Mouse (Mus musculus) urinary bladder, adult 2 months (tissue): ENCODE data around the gene Kif22. TPM values are rescaled to one million over a fixed set of nuclear protein-coding genes. Genes with fewer than 3 reads are reported as not detected.
"Not testable (repeated sequence)": the region's sequence is repeated elsewhere in the genome, so short reads cannot be mapped to it uniquely, and the experiment has no call there.

Experiments
- DNase-seq: peaks from one replicate; pipeline ENCODE4 v3.0.0; 2022; ENCODE audit warnings: low spot score
- polyA plus RNA-seq: library from polyadenylated mRNA; depleted of rRNA; stranded (reverse); fragments of >200 nt; gene quantifications from 2 replicates; pipeline ENCODE4 v1.2.3, GENCODE M21; 2012; rRNA removed

The Kif22 gene
- polyA plus RNA-seq, result 2.3 and 2.7 TPM in 2 replicates

- DNase-seq, result peak; percentile 75
Observed at GRCm38 (mm10) chr7:127041851-127042672, at the start of gene Kif22. Kif22 (minus strand) TSS chr7:127042471.

DNA sequence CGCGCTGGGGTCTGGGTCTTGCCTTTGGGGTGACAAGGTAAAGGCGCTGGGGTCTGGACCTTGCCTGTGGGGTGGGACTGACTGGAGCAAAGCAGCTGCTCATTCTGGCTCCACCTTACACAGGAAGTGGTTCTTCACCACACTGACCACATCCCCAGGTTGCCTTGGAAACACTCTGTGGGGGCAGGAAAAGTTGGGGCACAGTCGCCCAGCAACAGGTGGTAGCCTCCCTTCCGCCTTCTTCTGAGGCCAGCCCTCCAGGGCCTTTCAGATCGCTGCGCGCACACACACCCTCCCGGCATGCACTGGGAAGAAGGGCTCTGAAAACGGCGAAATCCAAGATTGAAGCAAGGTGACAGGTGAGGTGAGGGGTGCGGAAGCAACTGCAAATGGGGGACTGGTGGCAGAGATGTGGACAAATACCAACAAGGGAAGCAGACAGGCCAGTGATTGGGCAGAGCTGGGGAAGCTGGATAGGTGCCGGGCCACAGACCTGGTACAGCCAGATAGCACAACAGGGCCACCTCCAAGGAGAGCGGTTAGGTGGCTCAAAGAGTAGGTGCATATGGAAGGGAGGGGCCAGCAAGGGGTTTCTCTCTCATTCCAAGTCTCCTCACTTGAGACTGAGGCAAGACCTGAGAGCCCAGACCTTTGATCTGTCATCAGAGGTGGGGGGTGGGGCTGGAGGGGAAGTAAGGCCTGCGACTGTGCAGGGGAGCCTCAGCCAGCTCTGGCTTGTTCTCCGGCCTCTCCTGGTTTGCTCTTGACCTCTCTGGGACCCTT, 49.0 kb upstream of the Kif22 start, which contains the start of gene AI467606:
Gene AI467606, plus strand, starts transcription at position 246 of the 783 bp plus-strand sequence.
- no peak for DNase-seq

- no peak for DNase-seq
Observed at GRCm38 (mm10) chr7:127090154-127091113, 48.2 kb upstream of the Kif22 start.

DNA sequence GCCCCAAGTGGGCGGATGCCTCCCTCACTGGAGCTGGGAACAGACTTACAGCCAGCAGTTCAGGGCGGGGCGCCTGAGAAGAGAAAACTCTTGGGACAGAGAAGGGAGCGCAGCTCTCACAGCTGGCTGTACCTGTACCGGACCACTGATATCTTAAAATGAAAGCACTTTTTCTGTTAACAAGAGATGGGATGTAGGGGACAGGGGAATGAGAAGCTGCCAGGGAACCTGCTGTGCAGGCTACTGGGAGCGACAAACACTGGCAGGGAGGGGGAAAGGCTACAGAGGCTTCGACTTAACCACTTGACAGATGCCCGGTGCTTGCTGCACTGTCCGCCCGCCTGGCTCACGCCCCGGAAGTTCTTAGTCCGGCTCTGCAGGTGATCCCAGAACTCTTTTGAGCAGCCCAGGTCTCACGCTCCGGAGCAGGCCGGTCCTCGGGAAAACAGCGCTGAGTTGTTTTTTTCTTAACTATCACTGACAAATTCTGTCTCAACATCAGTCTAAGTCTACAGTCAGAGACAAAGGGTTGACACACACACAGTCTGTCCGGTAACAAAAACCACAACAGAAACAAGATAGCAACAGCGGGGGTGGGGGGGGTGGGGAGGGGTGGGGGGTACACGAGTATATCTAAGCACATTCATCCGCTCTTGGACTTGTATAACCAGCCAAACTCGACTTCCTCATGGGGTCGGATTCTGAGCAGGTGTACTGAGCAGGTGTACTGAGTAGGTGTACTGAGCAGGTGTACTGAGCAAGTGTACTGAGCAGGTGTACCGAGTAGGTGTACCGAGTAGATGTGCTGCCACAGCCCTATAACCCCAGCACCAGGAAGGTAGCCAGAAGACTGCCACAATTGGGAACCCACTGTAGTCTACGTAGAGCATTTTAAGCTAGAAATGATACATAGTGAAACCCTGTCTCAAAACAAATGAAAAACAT, 46.9 kb upstream of the Kif22 start:
- no peak for DNase-seq

DNA sequence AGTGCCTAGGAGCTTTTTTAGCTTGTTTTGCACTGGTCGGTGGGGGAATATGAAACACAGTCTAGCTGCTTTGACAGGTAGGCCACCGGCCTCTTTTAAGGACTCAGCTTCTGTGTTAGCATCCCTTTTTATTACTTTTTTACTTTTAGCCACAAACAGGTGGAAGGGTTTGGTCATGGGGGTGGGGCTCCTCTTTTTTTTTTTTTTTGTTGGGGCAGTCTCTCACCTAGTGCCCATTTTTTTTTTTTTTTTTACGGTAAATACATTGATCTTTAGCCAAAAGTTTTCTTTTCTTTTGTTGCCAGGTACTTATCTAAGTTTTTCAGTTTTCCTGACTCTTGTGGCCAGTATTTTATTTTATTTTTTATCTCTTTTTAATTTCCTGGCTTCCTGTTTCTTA, 45.8 kb upstream of the Kif22 start:
- no peak for DNase-seq

- not testable (repeated sequence) for DNase-seq
Observed at GRCm38 (mm10) chr7:127087278-127088010, 45.2 kb upstream of the Kif22 start, which contains the start of gene Zg16. Zg16 (minus strand) TSS chr7:127087328.

- not testable (repeated sequence) for DNase-seq
Observed at GRCm38 (mm10) chr7:127085751-127086150, 43.5 kb upstream of the Kif22 start.

- no peak for DNase-seq
Observed at GRCm38 (mm10) chr7:127084794-127085193, 42.5 kb upstream of the Kif22 start.

DNA sequence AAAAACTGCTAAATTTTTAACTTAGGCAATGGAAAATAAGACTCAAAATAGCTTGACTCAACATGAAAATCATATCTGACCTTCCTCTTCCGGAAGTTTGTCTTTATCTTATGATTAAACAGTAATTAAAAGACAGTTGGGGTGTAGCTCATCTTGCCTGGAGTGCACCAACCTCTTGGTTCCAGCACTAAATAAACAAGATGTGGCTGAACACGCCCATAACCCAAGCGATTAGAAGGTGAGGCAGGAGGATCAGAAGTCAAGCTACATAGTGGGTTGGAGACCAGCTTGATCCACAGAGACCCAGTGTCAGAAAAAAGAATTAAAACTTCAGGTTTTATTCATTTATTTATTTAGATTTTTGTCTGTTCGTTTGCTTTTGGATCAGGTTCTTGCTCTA, 41.4 kb upstream of the Kif22 start:
- no peak for DNase-seq

DNA sequence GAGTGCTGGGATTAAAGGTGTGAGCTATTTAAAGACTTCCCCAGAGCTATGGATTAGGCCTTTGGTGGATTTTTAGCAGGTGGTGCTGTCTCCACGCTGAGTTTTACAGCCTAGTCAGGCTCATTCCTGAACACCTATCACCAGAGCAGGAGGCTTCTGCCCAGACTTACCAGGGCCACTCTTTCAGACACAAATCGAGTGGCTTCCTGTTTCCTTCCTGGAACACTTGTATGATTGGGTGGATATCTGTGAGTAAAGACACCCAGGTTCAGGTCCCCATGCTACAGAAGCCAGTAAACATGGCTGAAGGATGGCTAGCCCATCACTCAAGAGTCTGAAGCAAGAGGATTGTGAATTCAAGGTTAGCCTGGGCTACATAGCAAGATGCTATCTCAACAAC, 40.7 kb upstream of the Kif22 start:
- no peak for DNase-seq

DNA sequence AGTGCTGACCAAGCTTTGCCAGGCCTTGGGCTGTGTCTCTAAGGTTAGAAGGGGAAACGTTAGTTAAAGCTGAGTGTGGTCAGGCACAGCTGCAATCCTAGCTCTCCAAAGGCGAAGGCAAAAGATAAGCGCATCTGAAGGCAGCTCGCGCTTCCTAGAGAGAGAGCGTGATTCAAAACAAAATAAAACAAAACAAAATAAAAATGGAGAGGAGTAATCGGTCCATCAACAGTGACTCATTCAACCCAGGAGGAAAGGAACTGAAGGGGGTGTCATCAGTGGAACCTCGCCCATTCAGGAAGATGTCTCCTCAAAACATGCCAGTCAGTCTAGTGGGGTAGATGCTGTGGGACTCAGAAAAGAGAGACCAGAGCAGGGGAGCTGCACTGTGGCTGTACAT, 40.0 kb upstream of the Kif22 start:
- DNase-seq, result no peak

DNA sequence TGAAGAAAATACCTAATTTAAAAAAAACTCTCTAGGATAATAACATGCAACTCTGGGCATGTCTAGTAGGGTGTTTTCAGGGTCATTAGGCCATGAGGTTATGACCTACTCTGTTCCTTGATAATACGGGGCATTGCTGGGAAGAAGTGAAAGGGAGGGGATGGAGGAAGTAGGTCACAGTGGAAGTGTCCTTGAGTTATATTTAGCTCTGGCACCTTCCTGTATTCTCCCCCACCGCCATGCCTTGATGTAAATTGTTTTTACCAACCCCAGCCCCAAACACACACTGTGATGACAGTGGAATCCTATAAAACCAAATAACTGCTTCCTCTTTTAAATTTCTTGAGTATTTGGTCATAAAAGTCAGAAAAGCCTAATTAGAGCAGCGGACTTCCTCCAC, 37.8 kb upstream of the Kif22 start:
- no peak for DNase-seq

DNA sequence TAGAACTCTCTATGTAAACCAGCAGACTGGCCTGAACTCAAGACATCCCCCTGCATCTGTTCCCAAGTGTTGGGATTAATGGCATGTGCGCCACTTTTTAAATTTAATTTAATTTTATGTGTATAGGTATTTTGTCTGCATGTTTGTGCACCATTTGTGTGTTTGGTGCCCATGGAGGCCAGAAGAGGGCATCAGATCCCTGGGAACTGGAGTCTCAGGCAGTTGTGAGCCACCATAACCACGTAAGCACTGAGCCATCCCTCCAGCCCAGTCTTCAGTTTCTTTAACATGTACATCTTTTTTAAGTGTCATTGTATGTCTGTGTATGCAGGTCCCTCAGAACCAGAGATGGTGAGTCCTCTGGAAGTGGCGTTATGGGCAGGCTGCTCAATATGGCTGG, 35.4 kb upstream of the Kif22 start:
- no peak for DNase-seq

DNA sequence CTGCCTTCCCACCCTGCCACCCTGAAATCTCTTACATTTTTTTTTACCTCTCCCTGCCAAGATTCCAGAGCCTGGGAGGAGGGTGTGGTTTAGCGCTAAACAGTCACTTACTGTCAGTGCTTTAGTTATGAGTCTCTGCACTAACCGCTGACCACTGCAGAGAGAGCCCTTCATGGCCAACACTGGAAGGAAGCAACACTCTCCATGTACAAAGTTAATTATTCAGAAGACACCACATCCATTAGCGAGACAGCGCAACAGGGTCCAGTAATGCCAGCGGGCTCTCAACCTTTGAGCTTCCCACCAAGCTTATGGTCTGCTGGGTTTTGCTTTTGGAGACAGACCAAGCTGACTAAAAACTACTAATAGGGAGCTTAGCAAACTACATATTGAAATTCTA, 33.9 kb upstream of the Kif22 start:
- DNase-seq, result no peak

DNA sequence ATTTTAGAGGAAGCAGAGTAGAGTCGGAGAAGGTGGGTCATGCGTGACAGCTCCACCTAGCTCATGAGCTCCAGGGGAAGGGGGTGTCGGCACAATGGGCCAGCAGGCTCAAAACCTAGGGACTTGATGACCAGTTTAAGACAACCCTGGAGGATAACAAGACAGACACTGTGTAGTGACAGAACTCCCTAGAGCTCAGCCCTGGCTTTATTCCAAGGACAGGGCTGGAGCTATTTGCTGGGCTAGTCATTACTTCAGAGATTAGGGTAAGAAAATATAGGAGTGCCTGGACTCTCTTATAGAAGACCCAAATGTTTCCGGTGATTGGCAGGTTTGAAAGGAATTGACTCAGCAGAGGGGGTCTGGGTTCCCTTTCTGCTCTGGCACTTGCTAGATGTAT, 30.9 kb upstream of the Kif22 start:
- no peak for DNase-seq

DNA sequence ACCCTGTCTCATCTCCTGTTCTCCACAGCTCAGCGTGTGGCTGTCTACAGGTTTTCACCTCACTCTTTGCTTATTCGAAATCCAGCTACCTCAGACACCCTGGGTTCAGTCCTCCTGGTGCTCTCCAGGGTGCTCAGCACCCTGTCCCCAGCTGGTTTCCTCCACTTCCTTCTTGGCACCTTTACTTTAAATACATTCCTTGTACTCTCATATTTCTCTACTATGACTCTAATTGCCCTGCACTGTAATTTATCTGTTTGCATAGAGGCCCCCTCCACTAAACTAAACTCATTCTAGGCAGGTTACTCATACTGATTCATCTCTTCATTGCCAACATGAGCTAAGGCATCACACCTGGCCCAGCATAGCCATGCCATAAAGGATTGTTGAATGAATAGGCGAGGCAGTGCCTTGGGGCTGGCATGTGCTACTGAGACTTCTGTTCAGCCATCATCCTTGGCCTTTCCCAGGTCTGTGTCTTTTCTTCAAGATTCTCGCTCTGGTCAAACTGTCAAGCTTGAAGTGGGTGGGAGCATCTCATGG, 28.7 kb upstream of the Kif22 start:
- DNase-seq, result no peak

- DNase-seq, result no peak
Observed at GRCm38 (mm10) chr7:127066317-127066716, 24.0 kb upstream of the Kif22 start.

GRCm38 (mm10) chr7:127065538-127065937, 23.3 kb upstream of the Kif22 start:
- DNase-seq, result no peak

DNA sequence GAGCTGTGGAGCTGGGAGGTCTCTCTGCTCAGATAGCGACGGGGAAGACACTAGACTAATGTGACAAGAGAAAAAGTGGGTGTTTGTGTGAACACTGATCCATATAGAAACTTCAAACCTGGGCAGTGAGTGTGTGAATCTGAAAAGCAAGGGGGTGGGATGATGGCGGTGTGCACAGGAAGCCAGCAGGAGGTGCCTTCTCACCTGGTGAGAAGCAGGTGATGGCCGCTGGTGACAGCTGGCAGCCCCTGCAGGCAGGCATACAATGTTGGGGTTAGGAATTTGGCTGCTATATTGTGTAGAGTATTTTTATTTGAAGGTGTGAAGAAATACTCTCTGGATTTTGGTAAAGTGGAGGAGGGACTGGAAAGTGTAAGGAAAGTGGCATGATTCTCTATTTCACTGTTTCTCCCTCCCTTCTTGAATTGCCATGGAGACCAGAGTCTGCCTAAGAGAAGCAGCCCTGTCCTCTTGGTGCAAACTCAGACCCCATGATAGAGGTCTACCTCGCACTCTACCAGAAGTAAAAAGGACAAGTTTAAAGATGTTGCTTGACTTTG, 12.8 kb upstream of the Kif22 start:
- DNase-seq, result no peak
